Mouse (Mus musculus): ENCODE data around the gene Nr2c2ap. TPM values are rescaled to one million over a fixed set of nuclear protein-coding genes. Genes with fewer than 3 reads are reported as not detected.

The Nr2c2ap gene
- polyA plus RNA-seq (2017; shearing (Covaris generic)): 10 to 100 TPM; 45.5 to 55.2 TPM

GRCm38 (mm10) chr8:70131166-70131883 is at the start of gene Nr2c2ap:
Gene Nr2c2ap (plus strand): TSS chr8:70131333.

GRCm38 (mm10) chr8:70083285-70083684 is 47.8 kb upstream of the Nr2c2ap start, which contains the start of gene Hapln4:
Gene Hapln4 (plus strand): TSS chr8:70083457.

DNA sequence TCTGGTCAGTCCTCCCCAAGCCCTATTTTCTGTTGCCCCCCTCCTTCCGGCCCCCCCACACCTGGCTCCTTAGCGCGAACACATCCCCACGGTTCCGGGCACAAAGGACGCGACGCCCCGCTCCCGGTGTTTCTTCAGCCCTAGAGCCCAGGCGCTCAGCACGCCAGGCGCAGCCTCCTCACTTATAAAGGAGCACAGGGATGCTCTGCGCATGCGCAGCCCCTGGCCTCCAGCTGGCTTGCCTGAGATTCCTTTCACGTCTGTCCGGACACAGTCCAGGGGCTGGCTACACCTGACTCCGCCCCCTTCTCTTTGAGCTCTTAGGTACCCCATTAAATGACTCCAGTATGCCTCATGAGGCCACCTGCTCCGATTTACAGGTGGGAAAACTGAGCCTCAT is 10.5 kb upstream of the Nr2c2ap start, which contains the start of gene Ncan:
Gene Ncan (minus strand): TSS at position 207 of the 400 bp plus-strand sequence.

GRCm38 (mm10) chr8:70139026-70139857 is 8.1 kb downstream of the Nr2c2ap start, which contains the start of the genes Rfxank, Borcs8 and Mef2b:
Gene Rfxank (minus strand): TSS chr8:70139154.
Gene Borcs8 (plus strand): TSS chr8:70139499.
Gene Mef2b (plus strand): TSS chr8:70139711.

DNA sequence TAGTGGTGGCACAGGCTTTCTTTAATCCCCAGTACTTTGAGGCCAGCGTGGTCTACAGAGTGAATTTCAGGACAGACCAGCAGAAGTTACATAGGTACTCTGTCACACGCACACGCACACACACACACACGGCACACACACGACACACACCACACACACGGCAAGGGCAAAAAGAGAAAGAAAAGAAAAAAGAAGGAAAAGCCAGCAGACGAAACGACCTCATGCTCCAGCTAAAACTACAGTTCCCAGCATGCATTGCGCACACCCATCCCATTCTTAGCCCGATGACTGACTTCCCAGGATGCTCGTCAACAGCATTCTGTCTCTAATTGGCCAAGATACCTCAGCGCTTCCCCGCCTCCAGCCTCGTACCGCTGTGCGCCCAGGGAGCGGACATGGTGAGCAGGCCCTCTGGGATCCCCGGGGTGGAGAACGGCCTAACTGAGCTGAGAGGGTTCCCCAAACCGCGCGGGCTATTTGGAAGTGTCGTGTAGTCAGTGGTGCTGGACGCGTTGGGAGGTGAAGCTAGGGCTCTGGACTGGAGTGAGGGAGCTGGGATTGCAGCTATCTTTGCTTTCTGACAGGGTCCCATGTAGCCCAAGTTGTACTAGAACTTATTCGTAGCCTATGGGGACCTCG is 41.0 kb downstream of the Nr2c2ap start, which contains the start of gene Tmem161a:
Gene Tmem161a (plus strand): TSS at position 314 of the 639 bp plus-strand sequence.

Other genes starting within 250 kb of the Nr2c2ap start
- under 1 TPM in 1 of 2 experiments, not detected in 1; 0.07 TPM for gene Cilp2, start 243.6 kb upstream of the Nr2c2ap start, polyA plus RNA-seq (2017; shearing (Covaris generic))
- 1 to 10 TPM; 4.3 to 5.5 TPM for gene Tssk6, start 229.1 kb upstream of the Nr2c2ap start, polyA plus RNA-seq (2017; shearing (Covaris generic))
- gene Ndufa13, start 228.8 kb upstream of the Nr2c2ap start, polyA plus RNA-seq (2017; shearing (Covaris generic)): 100 to 1,000 TPM; 156 to 161 TPM
- 1 to 10 TPM in 1 of 2 experiments, not detected in 1; 2.0 TPM for gene Yjefn3, start 228.6 kb upstream of the Nr2c2ap start, polyA plus RNA-seq (2017; shearing (Covaris generic))
- 100 to 1,000 TPM; 126 to 142 TPM for gene Gatad2a, start 134.9 kb upstream of the Nr2c2ap start, polyA plus RNA-seq (2017; shearing (Covaris generic))
- 100 to 1,000 TPM in 1 of 2 experiments, 10 to 100 TPM in 1; 97.7 to 107 TPM for gene Mau2, start 88.6 kb upstream of the Nr2c2ap start, polyA plus RNA-seq (2017; shearing (Covaris generic))
- gene Sugp1, start 88.5 kb upstream of the Nr2c2ap start, polyA plus RNA-seq (2017; shearing (Covaris generic)): 10 to 100 TPM; 59.2 to 60.4 TPM
- gene Tm6sf2, start 58.4 kb upstream of the Nr2c2ap start, polyA plus RNA-seq (2017; shearing (Covaris generic)): 1 to 10 TPM in 1 of 2 experiments, not detected in 1; 2.4 TPM
- gene Hapln4, start 47.9 kb upstream of the Nr2c2ap start, polyA plus RNA-seq (2017; shearing (Covaris generic)): 1 to 10 TPM in 1 of 2 experiments, under 1 TPM in 1; 0.36 to 1.0 TPM
- gene Ncan, start 10.5 kb upstream of the Nr2c2ap start, polyA plus RNA-seq (2017; shearing (Covaris generic)): under 1 TPM; 0.04 to 0.65 TPM
- 10 to 100 TPM; 40.9 to 46.2 TPM for gene Rfxank, start 7.8 kb downstream of the Nr2c2ap start, polyA plus RNA-seq (2017; shearing (Covaris generic))
- gene Borcs8, start 8.2 kb downstream of the Nr2c2ap start, polyA plus RNA-seq (2017; shearing (Covaris generic)): 10 to 100 TPM; 57.6 to 64.3 TPM
- under 1 TPM; 0.58 to 0.80 TPM for gene Mef2b, start 8.4 kb downstream of the Nr2c2ap start, polyA plus RNA-seq (2017; shearing (Covaris generic))
- gene Tmem161a, start 41.0 kb downstream of the Nr2c2ap start, polyA plus RNA-seq (2017; shearing (Covaris generic)): 10 to 100 TPM; 40.1 to 42.8 TPM
- gene Slc25a42, start 81.0 kb downstream of the Nr2c2ap start, polyA plus RNA-seq (2017; shearing (Covaris generic)): 10 to 100 TPM; 11.3 to 13.4 TPM
- 10 to 100 TPM; 34.2 to 37.0 TPM for gene Sugp2, start 102.9 kb downstream of the Nr2c2ap start, polyA plus RNA-seq (2017; shearing (Covaris generic))
- gene Armc6, start 103.1 kb downstream of the Nr2c2ap start, polyA plus RNA-seq (2017; shearing (Covaris generic)): 10 to 100 TPM in 1 of 2 experiments, 1 to 10 TPM in 1; 8.5 to 10.7 TPM
- gene Homer3, start 151.5 kb downstream of the Nr2c2ap start, polyA plus RNA-seq (2017; shearing (Covaris generic)): 1 to 10 TPM; 1.6 to 8.4 TPM
- 10 to 100 TPM; 51.5 to 62.1 TPM for gene Ddx49, start 171.2 kb downstream of the Nr2c2ap start, polyA plus RNA-seq (2017; shearing (Covaris generic))
- 100 to 1,000 TPM; 335 to 351 TPM for gene Cope, start 171.2 kb downstream of the Nr2c2ap start, polyA plus RNA-seq (2017; shearing (Covaris generic))
- under 1 TPM; 0.11 to 0.55 TPM for gene Cers1, start 184.4 kb downstream of the Nr2c2ap start, polyA plus RNA-seq (2017; shearing (Covaris generic))
- gene Gdf1, start 198.5 kb downstream of the Nr2c2ap start, polyA plus RNA-seq (2017; shearing (Covaris generic)): under 1 TPM; 0.51 to 0.95 TPM
- 10 to 100 TPM; 78.8 to 89.3 TPM for gene Upf1, start 221.9 kb downstream of the Nr2c2ap start, polyA plus RNA-seq (2017; shearing (Covaris generic))
- gene Comp, start 242.2 kb downstream of the Nr2c2ap start, polyA plus RNA-seq (2017; shearing (Covaris generic)): 1 to 10 TPM; 2.0 to 2.9 TPM